Mouse (Mus musculus) heart, embryonic 16.5 days (tissue): ENCODE results near the gene Men1. TPM values are rescaled to one million over a fixed set of nuclear protein-coding genes. Genes with fewer than 3 reads are reported as not detected.

ENCODE experiments used
- ATAC-seq: fragments of 200-750 bp; cut with Nextera tagmentation; replicated peaks from 2 replicates; pipeline ENCODE4 v1.8.0; 2017; ENCODE audit warnings: moderate number of reproducible peaks; ENCODE audit not compliant: insufficient read depth, low FRiP score; ENCODE audit errors: extremely low read depth
- H3K27ac ChIP-seq: fragments of 300-500 bp; sonication (generic); 2 replicates; pipeline ENCODE4 v1.5.1; 2014; ENCODE audit warnings: mild to moderate bottlenecking, low read length, control low read depth, moderate library complexity
- H3K27me3 ChIP-seq: fragments of 300-500 bp; sonication (generic); 2 replicates; pipeline ENCODE4 v1.6.1; 2014; ENCODE audit warnings: low read length, mixed read lengths; ENCODE audit not compliant: control insufficient read depth, insufficient read depth
- H3K36me3 ChIP-seq: fragments of 300-500 bp; sonication (generic); 2 replicates; pipeline ENCODE4 v1.6.1; 2014; ENCODE audit not compliant: control insufficient read depth, insufficient read depth
- H3K4me1 ChIP-seq: fragments of 300-500 bp; sonication (generic); 2 replicates; pipeline ENCODE4 v1.6.1; 2014; ENCODE audit warnings: low read length, mixed read lengths; ENCODE audit not compliant: control insufficient read depth, insufficient read depth
- H3K4me2 ChIP-seq: fragments of 300-500 bp; sonication (generic); 2 replicates; pipeline ENCODE4 v1.6.1; 2014; ENCODE audit warnings: low read depth, mild to moderate bottlenecking, control low read depth, low read length
- H3K4me3 ChIP-seq: fragments of 300-500 bp; sonication (generic); 2 replicates; pipeline ENCODE4 v1.5.1; 2014; ENCODE audit warnings: mild to moderate bottlenecking, control low read depth, low read length
- H3K9ac ChIP-seq: fragments of 300-500 bp; sonication (generic); 2 replicates; pipeline ENCODE4 v1.6.1; 2014; ENCODE audit warnings: low read length, control low read depth
- H3K9me3 ChIP-seq: fragments of 300-500 bp; sonication (generic); replicated peaks from 2 replicates; pipeline ENCODE4 v1.6.1; 2016; ENCODE audit warnings: low read length; ENCODE audit not compliant: control insufficient read depth
- WGBS: fragments of 180-500 bp; shearing (Covaris S2); extraction: QIAGEN DNeasy Blood & Tissue Kit; methylation state at CpG from one replicate; pipeline ENCODE4 v1.1.7; 2014; 5-methylcytosine and 5-hydroxymethylcytosine counted together
- polyA plus RNA-seq: library from polyadenylated mRNA; unstranded; fragments of >200 nt; fragmentation: Nextera tagmentation; extraction: Ambion mirVana; gene quantifications from 2 replicates; pipeline ENCODE4 v1.2.1, GENCODE M21; 2015

Men1 gene
- polyA plus RNA-seq, 1 experiment from 2014 or later = 45.8 TPM

- Histone ChIP-seq H3K9me3 (no peaks in the 10 kb centered on the region), H3K9ac (peak overlapping the region; percentile 41), H3K27me3 (no peaks in the 10 kb centered on the region), H3K4me3 (peak overlapping the region; percentile 28; the same call in 1 of the 2 replicates), H3K36me3 (no peaks in the 10 kb centered on the region), H3K27ac (no peak overlapping the region), H3K4me2 (peak overlapping the region; percentile 62), H3K4me1 (peaks cover 20% of the 10 kb centered on the region)
- no peak for ATAC-seq
- WGBS = 38% methylated on average over 5 of the region's 5 CpGs
Measured at GRCm38 (mm10) chr19:6331178-6331577, 3.6 kb upstream of the Men1 start.

- no peak for ATAC-seq
- Histone ChIP-seq H3K4me1 (peaks cover 28% of the 10 kb centered on the region), H3K36me3 (peaks cover 2% of the 10 kb centered on the region), H3K9me3 (no peaks in the 10 kb centered on the region), H3K4me2 (peak overlapping the region; percentile 62), H3K27ac (peak overlapping the region; percentile 23; the same call in 1 of the 2 replicates), H3K27me3 (no peaks in the 10 kb centered on the region), H3K9ac (peak overlapping the region; percentile 68), H3K4me3 (peak overlapping the region; percentile 28)
- WGBS = 18% methylated on average over 13 of the region's 13 CpGs
Measured at GRCm38 (mm10) chr19:6331719-6332516, 2.9 kb upstream of the Men1 start.

DNA sequence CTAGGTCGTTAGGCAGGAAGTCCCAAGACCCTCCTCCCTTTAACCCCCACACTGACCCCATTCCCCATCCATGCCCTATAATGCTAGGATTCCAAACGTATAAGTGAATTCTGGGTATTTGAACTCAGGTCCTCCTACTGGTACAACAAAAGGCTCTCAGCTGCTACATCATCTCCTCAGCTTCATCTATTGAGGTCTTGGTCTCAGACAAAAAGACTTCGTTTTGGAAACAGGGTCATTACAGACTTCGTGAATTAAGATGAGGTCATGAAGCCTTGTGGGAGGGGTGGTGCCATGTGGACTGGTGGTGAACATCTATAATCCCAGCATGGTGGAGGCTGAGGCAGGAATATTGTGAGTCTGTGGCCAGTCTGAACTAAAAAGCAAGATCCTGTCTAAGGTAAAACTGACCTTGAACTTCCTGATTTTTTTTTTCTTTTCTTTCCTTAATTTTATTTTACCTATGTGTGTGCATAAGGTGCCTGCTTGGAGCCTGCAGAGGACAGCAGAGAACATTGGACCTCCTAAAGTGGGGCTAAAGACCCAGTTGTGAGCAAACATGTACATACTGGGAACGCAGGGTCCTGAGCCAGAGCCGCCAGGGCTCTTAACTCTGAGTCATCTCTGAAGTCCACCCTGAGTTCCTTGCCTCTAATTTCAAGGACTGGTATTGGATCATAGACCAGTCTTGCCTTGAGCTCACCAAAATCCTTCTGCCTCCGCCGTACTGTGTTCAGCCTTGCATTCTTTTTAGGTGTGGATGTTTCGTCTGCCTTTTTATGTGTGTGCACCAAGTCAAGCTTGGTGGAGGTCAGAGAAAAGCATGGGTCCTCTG lies 801 bp upstream of the Men1 start:
- Histone ChIP-seq H3K27me3 (no peaks in the 10 kb centered on the region), H3K36me3 (peaks cover 21% of the 10 kb centered on the region), H3K9ac (peak overlapping the region; percentile 72), H3K9me3 (no peaks in the 10 kb centered on the region), H3K4me3 (peak overlapping the region; percentile 73), H3K4me2 (peak overlapping the region; percentile 68), H3K4me1 (peaks cover 29% of the 10 kb centered on the region), H3K27ac (peak overlapping the region; percentile 91)
- no peak for ATAC-seq
- 67% methylated on average over 9 of the region's 9 CpGs for WGBS

DNA sequence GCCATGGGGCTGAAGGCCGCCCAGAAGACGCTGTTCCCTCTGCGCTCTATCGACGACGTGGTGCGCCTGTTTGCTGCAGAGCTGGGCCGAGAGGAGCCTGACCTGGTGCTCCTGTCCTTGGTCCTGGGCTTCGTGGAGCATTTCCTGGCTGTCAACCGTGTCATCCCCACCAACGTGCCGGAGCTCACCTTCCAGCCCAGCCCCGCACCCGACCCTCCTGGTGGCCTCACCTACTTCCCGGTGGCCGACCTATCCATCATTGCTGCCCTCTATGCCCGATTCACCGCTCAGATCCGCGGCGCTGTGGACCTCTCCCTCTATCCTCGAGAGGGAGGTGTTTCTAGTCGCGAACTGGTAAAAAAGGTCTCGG lies 664 bp downstream of the Men1 start:
- peak overlapping the region; percentile 86 for H3K9ac ChIP-seq
- ATAC-seq = no peak
- peak overlapping the region; percentile 68 for H3K27ac ChIP-seq
- WGBS = 0% methylated on average over 25 of the region's 25 CpGs
- H3K4me2 ChIP-seq = peak overlapping the region; percentile 68
- H3K36me3 ChIP-seq = peaks cover 23% of the 10 kb centered on the region
- H3K27me3 ChIP-seq = no peaks in the 10 kb centered on the region
- H3K4me1 ChIP-seq = peaks cover 34% of the 10 kb centered on the region
- H3K9me3 ChIP-seq = no peaks in the 10 kb centered on the region
- peak overlapping the region; percentile 73 for H3K4me3 ChIP-seq

- H3K36me3 ChIP-seq = peaks cover 23% of the 10 kb centered on the region
- H3K4me2 ChIP-seq = no peak overlapping the region
- ATAC-seq = no peak
- WGBS = 95% methylated on average over 10 of the region's 10 CpGs
- no peaks in the 10 kb centered on the region for H3K27me3 ChIP-seq
- peak overlapping the region; percentile 86 for H3K9ac ChIP-seq
- peak overlapping the region; percentile 73; the same call in 1 of the 2 replicates for H3K4me3 ChIP-seq
- H3K9me3 ChIP-seq = no peaks in the 10 kb centered on the region
- H3K27ac ChIP-seq = no peak overlapping the region
- peaks cover 32% of the 10 kb centered on the region for H3K4me1 ChIP-seq
Measured at GRCm38 (mm10) chr19:6336920-6337319, 2.1 kb downstream of the Men1 start.

DNA sequence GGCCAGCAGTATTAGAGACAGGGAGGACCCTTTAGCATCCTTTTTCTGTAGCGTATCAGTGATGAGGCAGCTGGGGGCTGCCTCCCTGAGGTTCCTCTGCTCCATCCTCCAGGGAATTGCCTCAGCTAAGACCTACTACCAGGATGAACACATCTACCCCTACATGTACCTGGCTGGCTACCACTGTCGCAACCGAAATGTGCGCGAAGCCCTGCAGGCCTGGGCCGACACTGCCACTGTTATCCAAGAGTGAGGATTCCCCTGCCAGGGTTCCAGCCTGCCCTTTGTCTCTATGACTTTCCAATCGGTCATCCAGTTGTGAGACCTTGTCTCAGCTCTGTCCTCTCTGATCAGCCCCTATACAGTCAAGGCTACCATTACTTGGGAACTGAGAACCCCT lies 3.4 kb downstream of the Men1 start:
- Histone ChIP-seq H3K9ac (no peak overlapping the region), H3K4me1 (peaks cover 31% of the 10 kb centered on the region), H3K9me3 (no peaks in the 10 kb centered on the region), H3K27ac (no peak overlapping the region), H3K4me3 (no peak overlapping the region), H3K27me3 (no peaks in the 10 kb centered on the region), H3K36me3 (peaks cover 23% of the 10 kb centered on the region), H3K4me2 (no peak overlapping the region)
- WGBS = 96% methylated on average over 7 of the region's 7 CpGs
- ATAC-seq = no peak

GRCm38 (mm10) chr19:6338716-6339115 lies 3.9 kb downstream of the Men1 start:
- 87% methylated on average over 11 of the region's 11 CpGs for WGBS
- H3K4me2 ChIP-seq = no peak overlapping the region
- H3K9me3 ChIP-seq = no peaks in the 10 kb centered on the region
- H3K36me3 ChIP-seq = peaks cover 23% of the 10 kb centered on the region
- H3K9ac ChIP-seq = no peak overlapping the region
- ATAC-seq = no peak
- peaks cover 31% of the 10 kb centered on the region for H3K4me1 ChIP-seq
- H3K4me3 ChIP-seq = no peak overlapping the region
- H3K27me3 ChIP-seq = no peaks in the 10 kb centered on the region
- no peak overlapping the region for H3K27ac ChIP-seq

GRCm38 (mm10) chr19:6339191-6339590 lies 4.4 kb downstream of the Men1 start:
- Histone ChIP-seq H3K4me2 (no peak overlapping the region), H3K4me1 (peaks cover 28% of the 10 kb centered on the region), H3K9ac (no peak overlapping the region), H3K4me3 (no peak overlapping the region), H3K36me3 (peaks cover 23% of the 10 kb centered on the region), H3K9me3 (no peaks in the 10 kb centered on the region), H3K27me3 (no peaks in the 10 kb centered on the region), H3K27ac (no peak overlapping the region)
- ATAC-seq = no peak
- WGBS = 95% methylated on average over 6 of the region's 6 CpGs
